Mouse (Mus musculus) lung, adult 2 months (tissue): ENCODE results near the gene Aldh1l2. TPM values are rescaled to one million over a fixed set of nuclear protein-coding genes. Genes with fewer than 3 reads are reported as not detected.
"Not testable (repeated sequence)": the region's sequence is repeated elsewhere in the genome, so short reads cannot be mapped to it uniquely, and the experiment has no call there.

Experiments used
- DNase-seq: peaks from one replicate; pipeline ENCODE4 v3.0.0; 2022
- H3K4me1 ChIP-seq: fragments of 200-500 bp; 2 replicates; pipeline ENCODE4 v1.6.1; 2011; ENCODE audit warnings: low read length; ENCODE audit not compliant: control insufficient read depth, insufficient read depth
- H3K4me3 ChIP-seq: fragments of 200-500 bp; replicated peaks from 2 replicates; pipeline ENCODE3; 2011; ENCODE audit warnings: low read depth, mild to moderate bottlenecking, control low read depth, low read length; ENCODE audit errors: extremely low read depth
- CTCF ChIP-seq: fragments of 200-500 bp; IDR thresholded peaks from 2 replicates; pipeline ENCODE4 v1.5.1; 2011; ENCODE audit warnings: mild to moderate bottlenecking, low read length, control low read depth; ENCODE audit not compliant: insufficient read depth
- POLR2A ChIP-seq: fragments of 200-500 bp; IDR thresholded peaks from 2 replicates; pipeline ENCODE4 v1.6.1; 2011; ENCODE audit warnings: low read depth, mild to moderate bottlenecking, control low read depth, low read length, borderline replicate concordance; ENCODE audit errors: extremely low read depth
- WGBS: fragments of 180-500 bp; shearing (Covaris S2); methylation state at CpG from one replicate; pipeline ENCODE4 v1.1.7; 2018; 5-methylcytosine and 5-hydroxymethylcytosine counted together
- polyA plus RNA-seq: library from polyadenylated mRNA; depleted of rRNA; stranded (reverse); fragments of >200 nt; gene quantifications from 2 replicates; pipeline ENCODE4 v1.2.3, GENCODE M21; 2012

Gene Aldh1l2
- polyA plus RNA-seq, 1 experiment, result 0.84 TPM

DNA sequence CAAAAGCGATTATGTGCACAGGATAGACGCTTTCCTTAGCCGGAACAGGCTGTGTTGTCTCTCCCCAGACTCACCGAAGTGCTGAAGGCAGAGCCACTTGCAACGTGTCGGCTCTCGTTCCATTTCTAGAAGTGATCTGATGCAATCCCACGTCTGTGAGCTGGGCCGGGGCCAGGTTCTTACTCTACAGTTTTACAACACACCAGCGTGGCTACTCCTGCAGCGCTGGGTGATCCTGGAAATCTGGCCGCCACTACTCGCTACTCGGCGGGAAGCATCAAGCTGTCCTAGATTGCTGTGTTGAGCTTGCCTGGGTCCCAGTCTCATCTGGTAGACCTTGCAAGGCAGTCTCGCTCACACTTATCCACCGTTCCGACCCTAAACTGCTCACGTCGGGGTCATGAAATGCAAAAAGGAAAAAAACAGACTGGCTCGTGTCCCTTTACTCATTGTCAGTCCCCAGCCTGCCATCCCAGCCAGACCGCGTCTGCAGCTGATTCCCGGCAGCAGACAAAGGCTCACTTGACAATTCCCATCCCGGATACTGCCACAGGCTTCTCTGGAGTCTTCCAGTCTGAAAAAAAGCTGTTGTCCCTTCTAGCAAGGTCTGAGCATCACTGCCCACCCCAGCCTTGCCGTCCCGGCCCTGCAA lies 556 bp downstream of the Aldh1l2 start:
- TF ChIP-seq CTCF, result no peak
- WGBS, result 3% methylated on average over 27 of the region's 27 CpGs
- Histone ChIP-seq H3K4me3 (peak overlapping the region; percentile 31), H3K4me1 (peaks cover 7% of the 10 kb centered on the region)
- peak; percentile 51 for DNase-seq

DNA sequence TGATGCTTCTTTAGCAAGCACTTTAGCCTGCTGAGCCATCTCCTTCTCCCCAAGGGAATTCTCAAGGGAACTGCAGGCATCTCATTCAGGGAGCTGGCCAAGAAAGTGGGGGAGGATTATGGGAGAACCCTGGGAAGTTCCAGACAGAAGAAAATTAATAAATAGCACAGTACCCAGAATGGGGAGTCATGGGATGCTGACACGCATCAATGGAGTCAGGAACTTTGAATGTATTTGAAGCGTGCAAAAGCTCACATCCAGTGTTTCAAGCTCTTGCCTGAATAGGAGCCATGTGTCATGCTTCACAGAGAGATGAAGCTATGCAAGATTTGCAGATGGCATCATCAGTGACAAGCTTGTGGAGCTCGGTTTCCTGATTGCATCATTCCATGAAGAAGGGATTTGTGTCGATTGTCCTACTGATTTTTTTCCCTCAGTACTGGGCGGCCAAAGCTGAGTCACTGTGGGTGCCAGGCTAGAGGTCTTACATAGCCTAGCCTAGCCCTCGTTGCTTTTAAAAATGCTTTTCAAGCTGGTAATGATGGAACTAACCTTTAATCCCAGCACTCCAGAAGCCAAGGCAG lies 3.5 kb downstream of the Aldh1l2 start:
- H3K4me1 ChIP-seq, result peaks cover 7% of the 10 kb centered on the region
- TF ChIP-seq POLR2A (no peak), CTCF (no peak)
- 81% methylated on average over 6 of the region's 6 CpGs for WGBS
- H3K4me3 ChIP-seq, result no peak overlapping the region
- no peak for DNase-seq

- not testable (repeated sequence) for H3K4me1 ChIP-seq, DNase-seq, H3K4me3 ChIP-seq
Observed at GRCm38 (mm10) chr10:83524238-83524637, 9.7 kb downstream of the Aldh1l2 start.

- no peak for TF ChIP-seq CTCF
- TF ChIP-seq POLR2A, result no peak
- WGBS, result 82% methylated on average over 4 of the region's 4 CpGs
- H3K4me1 ChIP-seq, result no peaks in the 10 kb centered on the region
Observed at GRCm38 (mm10) chr10:83520990-83521389, 12.9 kb downstream of the Aldh1l2 start.

DNA sequence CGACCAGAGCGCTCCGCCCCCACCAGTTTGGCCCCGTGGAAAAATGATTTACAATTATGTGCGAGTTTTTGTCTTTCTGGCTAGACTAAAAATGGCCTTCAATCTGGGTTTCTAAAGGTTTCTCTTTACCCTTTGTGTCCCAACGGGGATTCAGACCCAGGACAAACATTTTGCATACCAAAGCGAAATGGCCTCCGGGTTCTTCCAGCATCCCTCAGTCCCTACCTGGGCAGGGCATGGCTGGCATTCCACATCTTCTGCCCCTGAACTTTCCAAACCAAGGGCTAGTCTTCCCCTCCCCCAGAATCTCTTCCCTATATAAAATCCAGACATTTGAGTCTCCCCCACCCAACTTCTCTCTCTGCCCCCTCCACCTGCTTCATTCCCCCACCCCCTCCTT lies 20.2 kb downstream of the Aldh1l2 start:
- no peak for DNase-seq
- TF ChIP-seq POLR2A (no peak), CTCF (no peak)
- H3K4me1 ChIP-seq, result no peaks in the 10 kb centered on the region
- H3K4me3 ChIP-seq, result no peak overlapping the region
- 84% methylated on average over 8 of the region's 8 CpGs for WGBS

More at GRCm38 (mm10) chr10:83520990-83521389, 12.9 kb downstream of the Aldh1l2 start:
- H3K4me3 ChIP-seq, result no peak overlapping the region
- DNase-seq, result no peak

DNA sequence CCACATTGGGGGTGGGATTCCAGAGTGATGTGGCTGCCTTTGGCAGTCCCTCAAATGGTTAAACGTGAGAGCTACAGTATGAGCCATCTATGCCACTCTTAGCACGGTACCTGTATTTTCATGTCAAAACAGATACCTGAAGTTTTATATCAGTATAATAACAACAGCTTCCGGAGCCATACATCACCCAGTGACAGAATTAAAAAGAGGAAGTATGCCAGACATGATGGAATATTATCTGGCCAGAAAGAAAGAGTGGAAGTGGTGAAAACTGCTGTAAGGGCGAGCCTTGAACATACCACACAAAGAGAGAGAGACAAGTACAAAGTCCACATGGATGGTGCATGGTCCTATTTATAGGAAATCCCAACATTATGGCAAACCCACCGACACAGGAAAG lies 22.6 kb downstream of the Aldh1l2 start:
- DNase-seq, result no peak
- 72% methylated on average over 5 of the region's 5 CpGs for WGBS
- no peak overlapping the region for H3K4me3 ChIP-seq
- H3K4me1 ChIP-seq, result no peaks in the 10 kb centered on the region
- TF ChIP-seq POLR2A (no peak), CTCF (no peak)

DNA sequence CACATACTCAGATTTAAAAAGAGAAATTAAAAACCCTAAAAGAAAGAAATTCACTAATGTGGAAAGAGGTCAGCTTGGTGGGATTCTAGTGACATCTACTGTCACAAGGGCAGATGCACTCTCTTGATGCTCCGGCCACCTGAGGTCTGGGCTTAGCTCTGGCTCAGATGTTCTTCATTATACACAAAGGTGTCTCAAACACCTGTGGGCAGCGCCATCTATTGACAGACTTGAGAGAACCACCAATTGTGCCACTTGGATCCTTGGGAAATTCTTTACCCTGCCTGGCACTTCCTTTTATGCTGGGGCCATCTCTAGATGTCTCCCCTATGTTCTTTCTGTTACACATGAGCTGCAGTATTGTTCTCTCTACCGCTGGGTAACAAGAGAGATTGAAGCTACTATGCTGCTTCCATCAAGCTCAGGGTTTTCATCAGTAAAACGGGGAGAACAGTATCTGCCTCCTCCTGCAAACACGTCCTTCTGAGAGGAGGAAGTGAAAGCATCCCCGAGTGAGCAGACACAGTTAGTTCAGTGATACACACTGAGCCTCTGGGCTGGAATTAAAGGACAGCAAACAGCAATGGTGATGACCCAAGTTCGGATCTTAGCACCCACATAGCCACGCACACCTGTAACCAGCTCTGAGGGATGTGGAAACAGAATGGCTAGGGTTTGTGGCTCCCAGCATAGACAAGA lies 24.8 kb downstream of the Aldh1l2 start:
- WGBS, result 60% methylated on average over 8 of the region's 8 CpGs
- no peak overlapping the region for H3K4me3 ChIP-seq
- H3K4me1 ChIP-seq, result no peaks in the 10 kb centered on the region
- TF ChIP-seq CTCF (peak; percentile 23; the same call in 1 of the 2 replicates), POLR2A (no peak)
- DNase-seq, result peak; percentile 13

- no peak for DNase-seq
- TF ChIP-seq POLR2A (no peak), CTCF (no peak)
- Histone ChIP-seq H3K4me1 (no peaks in the 10 kb centered on the region), H3K4me3 (no peak overlapping the region)
- 86% methylated on average over 13 of the region's 13 CpGs for WGBS
Observed at GRCm38 (mm10) chr10:83497321-83497720, 36.6 kb downstream of the Aldh1l2 start.

DNA sequence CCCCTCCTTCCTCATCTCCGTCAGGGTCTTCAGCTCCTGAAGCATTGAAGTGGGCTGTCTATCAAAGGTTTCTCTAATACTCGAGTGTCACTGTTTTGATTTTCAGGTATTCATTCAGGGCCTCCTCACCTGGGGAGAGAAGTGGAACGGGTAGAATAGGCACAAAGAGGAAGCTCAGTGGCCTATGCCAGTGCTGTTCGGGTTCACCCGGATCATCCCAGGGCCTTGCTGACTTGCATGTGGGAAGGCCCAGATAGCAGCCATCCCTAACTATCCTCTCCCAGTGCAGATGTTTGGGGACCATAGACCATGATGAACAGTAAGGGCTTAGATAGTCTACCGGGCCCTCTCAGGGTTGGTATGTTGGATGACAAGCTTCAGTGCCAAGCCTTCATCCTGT lies 43.4 kb downstream of the Aldh1l2 start:
- WGBS, result 85% methylated on average over 6 of the region's 6 CpGs
- no peaks in the 10 kb centered on the region for H3K4me1 ChIP-seq
- TF ChIP-seq CTCF, result no peak
- no peak for DNase-seq
- H3K4me3 ChIP-seq, result no peak overlapping the region

DNA sequence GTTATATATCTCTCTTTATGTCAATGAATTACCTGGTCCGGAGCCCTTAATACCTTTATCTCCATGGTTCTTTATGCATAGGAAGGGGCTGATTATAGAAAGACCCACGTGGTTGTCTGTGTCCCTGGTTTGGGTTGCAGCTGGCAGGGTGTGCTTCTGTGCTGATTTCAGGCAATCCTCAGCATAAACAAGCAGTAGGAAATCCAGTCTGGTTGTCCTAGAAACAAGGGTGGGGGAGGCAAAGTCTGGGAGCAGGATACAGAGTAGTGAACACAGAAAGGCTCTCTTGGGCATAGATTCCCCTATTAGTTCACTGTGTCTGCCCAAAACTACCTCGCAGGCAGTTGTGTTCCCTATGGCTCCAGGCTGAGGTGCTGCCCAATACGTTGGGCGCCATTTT lies 56.7 kb downstream of the Aldh1l2 start:
- no peaks in the 10 kb centered on the region for H3K4me1 ChIP-seq
- WGBS, result 83% methylated on average over 5 of the region's 5 CpGs
- DNase-seq, result no peak
- TF ChIP-seq POLR2A (no peak), CTCF (no peak)
- no peak overlapping the region for H3K4me3 ChIP-seq
